Mouse (Mus musculus) lung, adult 2 months (tissue): ENCODE data around the gene Ipo9.

Source experiments
- CTCF ChIP-seq: fragments of 200-500 bp; IDR thresholded peaks from 2 replicates; pipeline ENCODE4 v1.5.1; 2011; ENCODE audit warnings: mild to moderate bottlenecking, low read length, control low read depth; ENCODE audit not compliant: insufficient read depth
- POLR2A ChIP-seq: fragments of 200-500 bp; IDR thresholded peaks from 2 replicates; pipeline ENCODE4 v1.6.1; 2011; ENCODE audit warnings: low read depth, mild to moderate bottlenecking, control low read depth, low read length, borderline replicate concordance; ENCODE audit errors: extremely low read depth

- TF ChIP-seq CTCF, result no peak
- TF ChIP-seq POLR2A, result no peak
Observed at GRCm38 (mm10) chr1:135474861-135475570, 44.7 kb upstream of the Ipo9 start.
